Mouse (Mus musculus): ENCODE data around the gene Opa3. TPM values are rescaled to one million over a fixed set of nuclear protein-coding genes. Genes with fewer than 3 reads are reported as not detected.
A peak's percentile ranks its signal among the peaks of the same experiment; 100 is the strongest.

The Opa3 gene
- 10 to 100 TPM; 36.6 to 38.0 TPM for total RNA-seq (2021)

DNA sequence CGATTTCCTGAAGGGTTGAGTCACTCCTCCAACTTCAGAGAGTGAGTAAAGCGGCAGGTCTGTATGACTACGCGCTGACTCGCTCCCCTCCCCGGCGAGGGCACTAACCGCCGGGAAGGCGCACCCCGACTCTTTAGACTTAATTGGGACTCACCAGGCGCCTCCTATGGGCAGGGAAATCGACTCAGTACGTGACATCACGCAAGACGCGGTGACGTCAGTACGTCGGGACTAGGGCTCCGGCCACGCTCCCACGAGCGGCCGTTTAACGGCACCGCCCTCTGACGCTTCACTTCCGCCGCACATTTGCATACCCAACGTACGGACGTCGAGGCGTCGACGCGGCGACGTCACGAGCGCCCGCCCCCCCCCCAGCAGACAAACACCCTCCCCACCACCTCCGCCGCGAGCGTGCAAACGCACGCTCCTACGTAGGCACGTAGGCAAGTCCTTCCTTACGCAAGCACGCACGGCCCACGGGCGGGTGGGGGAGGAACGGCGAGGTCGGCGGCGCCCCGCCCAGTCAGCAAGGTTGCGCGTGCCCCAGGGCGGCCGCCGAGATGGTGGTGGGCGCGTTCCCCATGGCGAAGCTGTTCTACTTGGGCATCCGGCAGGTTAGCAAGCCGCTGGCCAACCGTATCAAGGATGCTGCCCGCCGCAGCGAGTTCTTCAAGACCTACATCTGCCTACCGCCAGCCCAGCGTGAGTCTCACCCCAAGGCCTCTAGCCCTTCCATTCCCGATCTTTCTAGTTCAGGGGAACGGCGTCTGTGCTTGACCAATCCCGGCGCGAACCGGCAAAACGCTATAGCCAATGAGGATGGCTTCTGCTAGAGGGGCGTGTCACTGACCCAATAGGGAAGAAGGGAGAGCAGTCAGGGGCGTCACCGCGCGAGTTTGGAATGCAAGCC lies at the start of gene Opa3:
TSS of gene Opa3 (plus strand) at position 452 of the 910 bp plus-strand sequence.
- peak; percentile 100 for DNase-seq (ENCODE audit: extremely low spot score in 1 of 2, low spot score in 2 of 2)
- intact Hi-C loops (cut with DNase I) = no loop called here

DNA sequence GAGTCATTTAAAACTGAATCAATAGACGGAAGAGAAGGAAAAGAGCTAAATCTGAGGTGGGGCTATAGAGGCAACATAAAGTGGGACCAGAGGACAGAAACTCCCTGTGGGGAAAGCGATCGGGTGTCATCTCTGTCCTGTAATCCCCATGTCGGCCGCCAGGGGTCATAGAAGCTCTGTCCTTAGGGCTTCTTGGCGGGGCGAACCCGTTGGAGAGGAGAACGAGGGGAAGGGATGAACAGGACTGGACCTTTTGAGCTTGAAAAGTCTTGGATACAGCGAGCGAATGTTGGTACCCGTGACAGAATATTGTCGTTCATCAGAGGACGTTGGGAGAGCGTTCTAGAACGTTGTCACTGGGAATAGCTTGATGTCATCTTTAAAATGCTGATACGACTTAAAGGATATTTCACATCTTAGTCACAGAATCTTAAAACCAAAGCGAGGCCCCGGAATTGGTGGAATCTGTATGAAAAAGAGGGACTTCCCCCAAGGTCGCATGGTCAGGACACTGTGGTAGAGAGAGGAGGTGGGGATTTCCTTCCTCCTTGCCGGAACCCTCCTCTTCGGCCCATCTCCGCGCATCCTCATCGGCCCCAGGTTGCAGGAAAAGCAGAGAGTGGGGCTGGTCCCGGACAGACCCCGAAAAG lies 49.6 kb upstream of the Opa3 start:
- peak; percentile 76 to 84 for DNase-seq (ENCODE audit: extremely low spot score in 1 of 2, low spot score in 2 of 2)
- intact Hi-C loops (cut with DNase I) = no loop called here

DNA sequence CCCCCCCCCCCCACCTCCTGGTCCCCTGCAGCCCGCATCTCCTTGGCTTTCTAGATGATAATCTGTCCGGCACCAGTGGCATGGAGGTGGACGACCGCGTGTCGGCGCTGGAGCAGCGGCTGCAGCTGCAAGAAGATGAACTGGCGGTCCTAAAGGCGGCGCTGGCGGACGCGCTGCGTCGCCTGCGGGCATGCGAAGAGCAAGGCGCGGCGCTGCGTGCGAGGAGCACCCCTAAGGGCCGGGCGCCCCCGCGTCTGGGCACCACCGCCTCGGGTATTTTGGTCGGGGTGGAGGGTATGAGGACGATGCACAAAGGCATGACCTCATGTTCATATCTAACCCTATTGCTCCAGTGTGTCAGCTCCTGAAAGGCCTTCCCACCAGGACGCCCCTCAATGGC lies 49.0 kb upstream of the Opa3 start:
- intact Hi-C loops (cut with DNase I) = no loop called here

DNA sequence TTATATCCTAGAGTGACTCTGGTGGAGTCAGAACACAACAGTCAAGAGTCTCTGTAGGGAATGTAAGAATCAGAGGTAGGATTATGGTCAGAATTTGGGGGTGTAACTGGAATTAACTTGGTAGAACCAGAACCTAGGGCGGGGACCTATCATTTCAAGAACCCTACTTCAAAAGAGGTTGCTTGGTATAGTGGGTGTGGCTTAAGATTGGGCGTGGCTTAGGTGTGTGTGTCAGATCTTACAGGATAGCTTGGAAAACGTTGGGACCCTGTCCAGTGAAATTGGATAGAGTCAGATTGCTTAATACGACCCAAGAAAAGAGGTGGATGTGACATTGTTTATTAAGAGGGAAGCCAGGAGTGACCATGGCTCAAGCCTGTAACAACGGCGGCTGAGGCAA lies 48.2 kb upstream of the Opa3 start:
- intact Hi-C loops (cut with DNase I) = no loop called here
- DNase-seq (ENCODE audit: extremely low spot score in 1 of 2, low spot score in 2 of 2) = no peak

More for the DNA sequence above, 49.0 kb upstream of the Opa3 start:
- DNase-seq (ENCODE audit: extremely low spot score in 1 of 2, low spot score in 2 of 2) = peak in 1 of 2 experiments; percentile 89

DNA sequence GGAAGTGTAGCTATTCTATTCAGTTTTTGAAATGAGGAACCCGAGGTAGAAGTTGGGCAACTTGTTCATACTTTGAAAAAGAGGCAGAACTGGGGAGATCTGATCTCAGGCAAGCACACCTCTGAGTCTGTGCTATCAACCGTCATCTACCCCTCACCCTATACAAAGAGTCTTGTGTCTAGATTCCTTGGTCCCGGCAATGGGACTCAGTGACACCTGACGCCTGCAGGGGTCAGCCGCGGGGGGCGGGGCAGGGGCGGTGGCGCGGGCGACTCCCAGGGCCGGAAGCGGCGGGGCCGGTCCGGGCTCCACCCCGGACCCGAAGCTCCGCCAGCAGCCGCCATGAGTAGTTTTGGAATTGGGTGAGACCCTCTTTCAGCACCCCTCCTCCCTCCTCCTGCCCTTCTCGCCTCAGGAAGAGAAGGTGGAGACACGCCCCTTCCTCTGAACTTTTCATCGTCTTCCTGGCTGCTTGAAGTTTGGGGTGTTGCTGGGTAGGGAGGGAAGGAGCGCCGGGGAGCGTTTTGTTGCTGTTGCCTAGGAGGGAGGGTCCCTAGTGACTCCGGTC lies 47.2 kb upstream of the Opa3 start:
- DNase-seq (ENCODE audit: extremely low spot score in 1 of 2, low spot score in 2 of 2) = peak in 1 of 2 experiments; percentile 69
- intact Hi-C loops (cut with DNase I) = no loop called here

DNA sequence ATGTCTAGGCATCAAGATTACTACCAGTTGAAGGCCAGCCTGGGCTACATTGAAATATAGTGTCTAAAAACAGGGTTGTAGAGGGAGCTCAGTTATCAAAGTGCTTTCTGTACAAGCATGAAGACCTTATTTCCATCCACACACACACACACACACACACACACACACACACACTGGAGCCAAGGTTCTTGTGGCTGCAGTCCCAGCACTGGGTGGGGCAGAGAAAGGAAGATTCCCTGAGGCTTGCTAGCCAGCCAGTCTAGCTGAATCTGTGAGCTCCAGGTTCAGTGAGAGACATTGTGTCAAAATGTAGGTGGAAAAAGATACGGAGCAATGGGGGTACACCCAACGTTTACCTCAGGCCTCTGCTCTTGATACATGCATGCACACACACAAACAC lies 43.9 kb upstream of the Opa3 start:
- intact Hi-C loops (cut with DNase I) = no loop called here
- peak in 1 of 2 experiments; percentile 71 for DNase-seq (ENCODE audit: extremely low spot score in 1 of 2, low spot score in 2 of 2)

DNA sequence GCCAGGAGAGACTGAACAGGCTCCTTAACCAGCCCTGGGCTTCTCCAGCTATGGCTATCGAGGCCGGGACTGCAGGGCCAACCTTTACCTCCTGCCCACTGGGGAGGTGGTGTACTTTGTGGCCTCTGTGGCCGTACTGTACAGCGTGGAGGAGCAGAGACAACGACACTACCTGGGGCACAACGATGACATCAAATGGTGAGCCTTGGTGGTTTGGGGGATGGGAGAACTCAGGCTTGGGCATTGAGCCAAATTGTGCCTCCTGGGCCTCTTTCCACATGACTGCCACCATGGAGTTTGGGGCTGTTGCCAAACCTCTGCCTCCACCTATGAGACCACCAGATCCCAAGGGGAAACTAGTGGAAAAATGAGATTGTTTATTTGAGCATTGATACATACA lies 43.4 kb upstream of the Opa3 start:
- intact Hi-C loops (cut with DNase I) = no loop called here
- no peak for DNase-seq (ENCODE audit: extremely low spot score in 1 of 2, low spot score in 2 of 2)

DNA sequence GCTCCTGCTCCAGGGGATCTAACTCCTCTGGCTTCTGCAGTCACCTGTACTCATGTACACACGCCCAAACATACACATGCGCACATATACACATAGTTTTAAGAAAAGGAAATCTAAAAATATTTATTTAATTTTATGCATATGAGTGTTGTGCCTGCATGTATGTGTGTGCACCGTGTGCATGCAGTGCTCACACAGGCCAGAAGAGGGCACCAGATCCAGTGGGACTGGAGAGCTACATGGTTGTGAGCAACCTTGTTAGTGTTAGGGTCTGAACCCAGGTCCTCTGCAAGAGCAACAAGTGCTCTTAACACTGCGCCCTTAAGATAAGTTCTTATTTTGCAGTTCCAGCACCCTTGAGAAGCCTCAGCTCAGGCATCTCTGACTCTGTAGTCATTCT lies 33.5 kb upstream of the Opa3 start:
- DNase-seq (ENCODE audit: extremely low spot score in 1 of 2, low spot score in 2 of 2) = no peak
- intact Hi-C loops (cut with DNase I) = no loop called here

DNA sequence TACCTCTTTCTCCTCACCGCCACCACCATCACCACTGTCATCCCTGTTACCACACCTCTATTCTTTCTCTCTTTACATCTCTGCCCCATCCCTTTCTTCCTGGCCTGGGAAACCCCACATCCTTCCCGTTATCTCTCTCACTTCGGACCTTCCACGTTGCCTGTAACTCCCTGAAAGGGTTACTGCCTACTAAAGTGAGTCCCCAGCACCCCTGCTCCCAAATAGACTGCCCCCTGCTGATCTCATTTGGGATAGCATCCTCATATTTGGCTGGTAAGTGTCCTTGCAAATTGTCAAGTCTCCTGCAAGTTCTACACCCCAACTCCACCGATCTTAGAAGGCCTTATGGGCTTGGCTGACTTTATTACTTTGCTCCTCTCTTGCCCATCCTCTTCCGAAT lies 31.5 kb upstream of the Opa3 start:
- no peak for DNase-seq (ENCODE audit: extremely low spot score in 1 of 2, low spot score in 2 of 2)
- intact Hi-C loops (cut with DNase I) = no loop called here

DNA sequence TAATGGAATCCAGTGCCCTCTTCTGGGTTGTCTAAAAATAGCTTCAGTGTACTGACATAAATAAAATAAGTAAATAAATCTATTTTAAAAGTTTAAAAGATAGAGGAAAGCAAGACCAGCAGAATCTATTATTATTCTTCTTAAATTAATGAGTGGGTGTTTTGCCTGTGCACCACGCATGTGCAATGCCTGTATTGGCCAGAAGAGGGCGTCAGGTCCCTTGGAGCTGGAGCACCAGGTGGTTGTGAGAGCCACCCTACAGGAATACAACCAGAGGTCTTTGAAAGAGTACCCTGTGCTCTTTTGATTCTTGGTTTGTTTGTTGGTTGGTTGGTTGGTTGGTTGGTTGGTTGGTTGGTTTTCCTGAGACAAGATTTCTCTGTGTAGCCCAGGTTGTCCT lies 30.1 kb upstream of the Opa3 start:
- intact Hi-C loops (cut with DNase I) = no loop called here
- DNase-seq (ENCODE audit: extremely low spot score in 1 of 2, low spot score in 2 of 2) = no peak

DNA sequence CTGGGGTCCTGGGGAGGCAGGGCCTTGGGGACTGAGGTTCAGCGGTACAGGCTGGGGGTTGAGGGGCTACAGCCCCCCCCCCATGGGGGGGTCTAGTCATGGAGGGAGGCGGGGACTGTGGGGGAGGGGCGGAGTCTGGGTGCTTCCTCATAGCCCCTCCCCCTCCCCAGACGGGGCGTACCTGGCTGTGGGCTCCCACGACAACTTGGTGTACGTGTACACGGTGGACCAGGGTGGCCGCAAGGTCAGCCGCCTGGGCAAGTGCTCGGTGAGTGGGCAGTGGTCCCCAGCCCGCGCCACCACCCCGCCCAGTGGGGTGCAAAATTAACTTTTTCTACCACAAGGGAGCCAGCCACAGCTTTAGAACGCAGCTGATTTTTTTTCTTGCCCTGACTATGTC lies 26.5 kb upstream of the Opa3 start:
- intact Hi-C loops (cut with DNase I) = no loop called here
- no peak for DNase-seq (ENCODE audit: extremely low spot score in 1 of 2, low spot score in 2 of 2)

DNA sequence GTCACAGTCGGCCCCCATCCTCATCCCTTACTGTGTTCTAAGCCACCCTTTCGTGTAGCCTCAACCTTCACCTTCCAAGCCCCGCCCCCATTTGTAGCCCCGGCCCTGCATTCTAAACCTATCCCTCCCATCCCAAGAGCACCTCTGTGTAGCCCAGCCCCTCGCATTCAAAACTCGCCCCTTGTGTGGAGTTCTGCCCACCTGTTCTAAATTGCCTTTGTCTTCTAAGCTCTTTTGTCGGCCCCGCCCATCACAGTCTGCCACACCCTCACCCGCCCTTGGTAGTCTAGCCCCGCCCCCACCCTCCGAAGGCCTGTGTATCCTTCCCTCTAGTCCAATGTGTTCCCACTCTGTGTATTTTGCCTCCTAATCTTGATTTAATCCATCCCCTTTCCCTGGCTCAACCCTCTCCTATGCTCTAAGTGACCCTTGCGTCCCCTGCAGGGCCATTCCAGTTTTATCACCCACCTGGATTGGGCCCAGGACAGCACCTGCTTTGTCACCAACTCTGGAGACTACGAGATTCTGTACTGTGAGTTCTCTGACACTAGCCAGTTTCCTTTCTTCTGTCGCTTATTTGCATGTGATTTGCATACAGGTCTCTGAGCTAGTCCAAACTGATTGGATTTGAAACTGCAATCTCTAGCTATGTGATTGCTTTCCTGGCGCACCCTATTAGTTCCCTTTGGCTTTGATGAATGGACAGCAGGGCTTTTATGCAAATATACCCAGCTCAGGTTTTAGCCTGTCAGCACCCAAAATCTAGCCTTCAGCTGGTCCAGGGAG lies 25.9 kb upstream of the Opa3 start:
- no peak for DNase-seq (ENCODE audit: extremely low spot score in 1 of 2, low spot score in 2 of 2)
- intact Hi-C loops (cut with DNase I) = no loop called here

DNA sequence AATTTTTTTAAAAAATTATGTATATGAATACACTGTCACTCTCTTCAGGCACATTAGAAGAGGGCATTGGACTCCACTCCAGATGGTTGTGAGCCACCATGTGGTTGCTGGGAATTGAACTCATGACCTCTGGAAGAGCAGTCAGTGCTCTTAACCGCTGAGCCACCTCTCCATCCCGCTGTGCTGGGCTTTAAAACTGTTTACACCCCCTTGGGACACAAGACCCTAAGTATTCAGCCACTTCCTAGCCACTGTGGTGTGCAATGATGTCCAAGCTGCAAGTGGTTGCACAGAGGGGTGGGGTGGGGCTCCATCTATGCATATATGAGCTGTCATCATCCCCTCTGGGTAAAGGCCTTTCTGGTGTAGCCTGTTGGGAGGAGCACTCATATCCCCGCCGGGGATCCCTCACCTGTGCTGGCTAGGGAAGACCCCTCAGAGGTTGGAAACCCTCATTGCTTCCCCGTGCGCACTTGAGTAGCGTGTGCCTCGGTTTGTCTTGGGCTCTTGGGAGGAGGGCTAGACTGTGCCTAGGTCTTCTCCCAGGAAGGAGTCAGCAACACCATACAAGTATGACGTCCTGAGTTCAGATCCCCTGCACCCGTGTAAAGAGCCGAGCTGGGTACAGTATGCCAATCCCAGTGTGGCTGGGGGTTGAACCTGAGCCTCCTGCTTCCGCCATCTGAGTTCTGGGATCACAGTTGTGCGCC lies 19.8 kb upstream of the Opa3 start:
- intact Hi-C loops (cut with DNase I) = no loop called here
- DNase-seq (ENCODE audit: extremely low spot score in 1 of 2, low spot score in 2 of 2) = no peak

DNA sequence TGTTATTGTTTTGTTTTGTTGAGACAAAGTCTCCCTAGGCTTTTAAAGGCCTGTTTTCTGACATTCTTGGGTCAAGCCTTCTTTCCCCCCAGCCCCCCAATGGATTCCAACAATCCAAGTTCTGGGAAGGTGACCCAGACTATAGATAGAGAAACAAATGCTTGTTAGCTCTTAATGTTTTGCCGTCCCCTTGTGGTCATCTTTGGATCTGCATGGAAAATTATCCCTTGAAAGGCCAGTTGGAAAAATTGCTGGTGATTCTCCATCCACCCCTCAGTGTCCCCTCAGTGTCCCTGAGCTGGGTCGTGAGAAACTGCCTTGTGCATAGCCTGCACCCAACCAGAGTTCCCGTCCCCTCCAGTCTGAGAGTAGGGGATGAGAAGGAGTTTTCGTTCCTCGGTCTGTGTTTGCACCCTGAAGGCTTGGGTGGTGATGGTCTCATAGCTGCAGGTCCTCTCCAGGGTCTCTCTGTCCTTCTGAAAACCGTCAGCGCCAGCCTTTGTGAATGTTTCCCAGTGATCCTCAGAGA lies 19.1 kb upstream of the Opa3 start:
- DNase-seq (ENCODE audit: extremely low spot score in 1 of 2, low spot score in 2 of 2) = peak; percentile 44 to 54
- intact Hi-C loops (cut with DNase I) = no loop called here

DNA sequence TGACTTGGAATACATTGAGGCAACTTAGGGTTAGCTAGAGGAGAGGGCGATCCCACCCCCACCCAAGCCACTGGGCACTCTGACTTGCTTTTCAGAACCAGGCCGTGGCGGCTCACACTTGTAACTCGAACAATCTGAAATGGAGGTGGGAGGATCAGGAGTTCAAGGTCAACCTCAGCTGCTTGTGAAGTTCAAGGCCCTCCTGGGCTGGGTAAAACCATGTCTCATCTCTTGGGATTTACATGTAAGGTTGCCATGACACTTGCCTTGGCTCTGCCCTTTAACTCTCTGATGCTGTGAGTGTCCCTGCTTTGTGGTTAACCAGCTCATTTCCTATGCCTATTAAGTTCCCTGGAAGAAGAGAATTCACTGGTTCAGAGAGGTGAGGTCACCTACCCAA lies 18.6 kb upstream of the Opa3 start:
- intact Hi-C loops (cut with DNase I) = no loop called here
- DNase-seq (ENCODE audit: extremely low spot score in 1 of 2, low spot score in 2 of 2) = no peak

DNA sequence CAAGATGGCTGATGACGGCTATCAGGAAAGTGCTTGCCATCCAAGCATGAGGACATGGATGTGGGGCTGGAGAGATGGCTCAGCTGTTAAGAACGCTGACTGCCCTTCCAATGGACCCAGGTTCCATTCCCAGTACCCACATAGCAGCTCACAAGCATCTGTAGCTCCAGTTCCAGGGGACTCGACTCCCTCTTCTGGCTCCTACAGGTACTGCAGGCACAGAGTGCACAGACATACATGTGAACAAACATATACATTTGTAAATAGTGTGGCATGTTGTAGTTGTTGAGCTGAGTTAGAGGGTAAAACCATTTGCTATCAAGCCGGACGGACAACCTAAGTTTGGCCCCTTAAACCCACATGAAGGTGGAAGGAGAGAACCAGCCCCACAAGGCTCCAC lies 18.1 kb upstream of the Opa3 start:
- intact Hi-C loops (cut with DNase I) = loop anchor here (10.0 kb wide), 1 partner anchor 145 kb away; no protein-coding TSS in a partner anchor
- no peak for DNase-seq (ENCODE audit: extremely low spot score in 1 of 2, low spot score in 2 of 2)

DNA sequence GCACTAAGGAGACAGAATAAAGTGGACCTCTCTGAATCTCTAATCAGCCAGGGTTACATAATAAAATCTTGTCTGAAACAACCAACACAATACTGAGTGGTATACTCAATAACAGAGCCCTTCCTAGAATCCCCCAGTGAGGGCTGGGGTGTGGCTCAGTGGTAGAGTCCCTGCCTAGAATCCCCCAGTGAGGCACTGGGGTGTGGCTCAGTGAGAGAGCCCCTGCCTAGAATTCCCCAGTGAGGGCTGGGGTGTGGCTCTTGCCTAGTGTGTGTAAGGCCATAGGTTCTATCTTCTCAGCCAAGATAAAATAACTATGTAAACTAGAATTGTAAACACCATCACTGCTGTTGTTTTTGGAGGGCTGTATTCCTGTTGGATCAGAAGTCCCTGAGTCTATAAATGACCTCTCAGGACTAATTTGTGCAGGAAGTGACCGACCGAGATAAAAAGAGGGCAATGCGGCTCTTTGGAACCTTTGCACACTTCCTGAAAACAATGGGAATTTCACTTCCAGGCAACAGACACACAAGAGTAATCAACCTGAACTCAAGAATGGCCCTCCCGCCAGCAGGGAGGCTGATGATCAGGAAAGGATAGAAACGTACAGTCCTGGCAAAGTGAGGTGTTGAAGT lies 17.0 kb upstream of the Opa3 start:
- intact Hi-C loops (cut with DNase I) = loop anchor here (10.0 kb wide), 1 partner anchor 146 kb away; no protein-coding TSS in a partner anchor
- DNase-seq (ENCODE audit: extremely low spot score in 1 of 2, low spot score in 2 of 2) = no peak

Data from left cerebral cortex, postnatal 10 days (tissue).